Mouse (Mus musculus) embryonic fibroblast, embryonic 13.5 days (primary cell): ENCODE measurements around the gene Stoml3. TPM values are rescaled to one million over a fixed set of nuclear protein-coding genes. Genes with fewer than 3 reads are reported as not detected.
A peak's percentile ranks its signal among the peaks of the same experiment; 100 is the strongest.

Experiments used
- H3K27ac ChIP-seq: 2 replicates; pipeline ENCODE4 v1.5.1; 2012; ENCODE audit warnings: low read length, control low read depth, inconsistent platforms; ENCODE audit not compliant: insufficient read depth
- H3K4me1 ChIP-seq: 2 replicates; pipeline ENCODE4 v1.6.1; 2011; ENCODE audit warnings: low read length; ENCODE audit not compliant: control insufficient read depth, insufficient read depth
- H3K4me3 ChIP-seq: 2 replicates; pipeline ENCODE4 v1.5.1; 2011; ENCODE audit warnings: mild to moderate bottlenecking, control low read depth, low read length; ENCODE audit not compliant: insufficient read depth
- CTCF ChIP-seq: IDR thresholded peaks from 2 replicates; pipeline ENCODE4 v1.5.1; 2011; ENCODE audit warnings: mild to moderate bottlenecking, control low read depth, low read length, moderate library complexity, borderline replicate concordance; ENCODE audit not compliant: insufficient read depth
- POLR2A ChIP-seq: IDR thresholded peaks from 2 replicates; pipeline ENCODE4 v1.6.1; 2011; ENCODE audit warnings: low read depth, mild to moderate bottlenecking, control low read depth, low read length, moderate library complexity
- polyA plus RNA-seq: library from polyadenylated mRNA; stranded (reverse); fragments of >200 nt; gene quantifications from 2 replicates; pipeline ENCODE4 v1.2.4, GENCODE M21; 2011; ENCODE audit warnings: low read depth; ENCODE audit not compliant: missing spikeins, insufficient read length

The Stoml3 gene
- polyA plus RNA-seq, 1 experiment, result not detected

DNA sequence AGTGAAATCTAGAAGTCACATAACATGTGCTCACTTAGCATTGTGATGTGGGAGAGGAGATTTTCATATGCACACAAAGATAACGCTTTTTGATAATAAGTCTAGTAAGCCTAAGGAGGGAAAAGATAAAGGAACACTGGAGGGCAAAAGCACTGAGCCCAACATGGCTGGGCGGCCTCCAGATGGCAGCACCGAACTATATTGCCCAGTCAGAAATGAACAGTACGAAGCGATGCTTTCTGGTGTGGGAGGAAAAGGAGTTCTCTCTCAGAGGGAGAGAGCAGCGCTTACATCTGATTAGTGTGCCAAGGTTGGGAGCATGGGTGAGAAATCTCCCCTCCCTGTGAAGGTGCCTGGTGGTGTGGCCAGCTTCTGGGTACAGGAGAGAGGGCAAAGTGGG is 12.6 kb upstream of the Stoml3 start:
- TF ChIP-seq CTCF (peak; percentile 71; the same call in 1 of the 2 replicates), POLR2A (no peak)
- no peaks in the 10 kb centered on the region for H3K4me1 ChIP-seq
- no peak overlapping the region for H3K4me3 ChIP-seq
- H3K27ac ChIP-seq, result no peak overlapping the region

DNA sequence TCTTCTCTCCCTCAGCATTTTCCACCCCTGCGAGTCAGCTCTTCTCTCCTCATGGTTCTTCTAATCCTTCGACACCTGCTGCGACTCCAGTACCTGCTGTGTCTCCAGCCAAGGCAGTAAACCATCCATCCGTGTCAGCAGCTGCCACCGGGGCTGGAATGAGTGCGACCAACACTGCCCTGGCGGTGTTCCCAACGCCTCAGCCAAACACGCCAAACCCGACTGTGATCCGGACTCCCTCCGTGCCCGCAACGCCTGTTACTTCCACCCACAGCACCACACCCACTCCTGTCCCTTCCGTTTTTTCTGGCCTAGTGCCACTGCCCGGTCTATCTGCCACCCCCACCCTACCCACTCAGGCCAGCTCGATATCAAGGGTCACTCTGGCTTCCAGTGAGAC is 11.0 kb upstream of the Stoml3 start:
- TF ChIP-seq POLR2A (no peak), CTCF (no peak)

DNA sequence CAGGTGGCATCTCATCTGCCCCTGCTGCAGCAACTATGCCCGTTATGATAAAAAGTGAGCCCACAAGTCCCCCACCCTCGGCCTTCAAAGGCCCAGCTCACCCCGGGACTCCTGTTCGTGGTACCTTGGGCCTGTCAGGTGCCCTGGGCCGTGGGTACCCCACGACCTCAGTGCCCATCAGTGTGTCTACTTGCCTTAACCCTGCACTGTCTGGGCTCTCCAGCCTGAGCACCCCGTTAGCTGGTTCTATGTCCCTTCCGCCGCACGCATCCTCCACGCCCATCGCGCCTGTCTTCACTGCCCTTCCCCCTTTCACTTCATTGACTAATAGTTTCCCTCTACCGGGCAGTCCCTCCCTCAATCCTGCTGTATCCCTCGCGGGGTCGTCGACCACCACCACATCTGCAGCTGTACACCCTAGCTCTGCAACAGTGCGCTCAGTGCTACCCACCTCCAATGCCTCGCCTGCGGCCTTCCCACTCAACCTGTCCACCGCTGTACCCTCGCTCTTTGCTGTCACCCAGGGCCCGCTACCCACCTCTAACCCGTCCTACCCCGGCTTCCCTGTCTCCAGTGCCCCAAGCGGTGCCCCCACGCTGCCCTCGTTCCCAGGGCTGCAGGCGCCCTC is 9.9 kb upstream of the Stoml3 start:
- no peak for TF ChIP-seq POLR2A
- TF ChIP-seq CTCF, result no peak
- H3K4me1 ChIP-seq, result no peaks in the 10 kb centered on the region
- H3K27ac ChIP-seq, result no peak overlapping the region
- H3K4me3 ChIP-seq, result no peak overlapping the region

More for the DNA sequence above, 11.0 kb upstream of the Stoml3 start:
- H3K27ac ChIP-seq, result no peak overlapping the region
- H3K4me1 ChIP-seq, result no peaks in the 10 kb centered on the region
- no peak overlapping the region for H3K4me3 ChIP-seq

DNA sequence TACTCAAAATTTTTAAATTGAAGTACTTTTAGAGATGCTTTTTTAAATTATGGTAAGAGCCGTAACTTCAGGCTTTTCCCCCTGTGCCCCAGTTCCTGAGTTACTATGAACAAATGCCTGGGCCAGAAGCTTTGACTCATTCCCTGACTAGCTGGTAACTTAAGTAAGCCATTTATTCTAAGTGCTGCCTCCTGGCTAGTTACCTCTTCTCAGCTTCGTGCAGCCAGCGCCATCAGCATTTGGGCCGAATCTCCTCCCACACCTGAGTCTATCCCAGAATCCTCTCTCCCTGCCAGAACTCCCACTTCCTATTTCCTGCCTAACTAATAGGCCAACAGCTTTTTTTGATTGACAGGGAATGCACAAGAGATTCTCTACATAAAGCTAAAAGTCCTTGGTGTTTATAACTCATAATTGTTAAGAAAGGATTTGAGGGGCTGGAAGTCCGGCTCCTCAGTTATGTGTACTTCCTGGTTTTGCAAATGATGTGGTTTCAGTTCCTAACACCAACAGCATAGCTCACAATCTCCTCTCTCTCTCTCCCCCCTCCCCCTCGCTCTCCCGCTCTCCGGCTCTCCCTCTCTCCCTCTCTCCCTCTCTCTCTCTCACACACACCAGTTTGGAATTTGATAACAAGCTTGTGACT is 4.9 kb upstream of the Stoml3 start:
- no peak for TF ChIP-seq CTCF
- TF ChIP-seq POLR2A, result no peak
- no peak overlapping the region for H3K27ac ChIP-seq
- H3K4me1 ChIP-seq, result no peaks in the 10 kb centered on the region
- H3K4me3 ChIP-seq, result no peak overlapping the region

DNA sequence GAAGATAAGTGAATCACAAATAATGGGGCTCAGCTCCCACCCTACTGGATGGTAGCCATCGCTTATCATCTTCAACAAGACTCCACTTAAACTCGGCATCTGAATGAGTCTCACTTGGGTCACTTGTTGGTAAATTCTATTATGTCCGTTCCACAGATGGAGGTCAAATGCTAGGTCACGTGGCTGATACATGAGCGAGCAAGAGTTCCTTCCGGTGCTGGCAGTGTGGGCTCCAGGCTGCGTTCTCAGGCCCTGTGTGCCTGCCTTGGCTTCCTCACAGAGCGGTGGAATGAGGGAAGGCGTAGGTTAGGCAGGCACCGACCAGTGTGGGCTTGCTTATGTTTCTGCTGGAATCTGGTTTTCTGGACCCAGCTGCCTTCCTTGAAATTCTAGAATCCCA is 1.9 kb upstream of the Stoml3 start:
- Histone ChIP-seq H3K27ac (no peak overlapping the region), H3K4me1 (no peaks in the 10 kb centered on the region), H3K4me3 (no peak overlapping the region)
- TF ChIP-seq POLR2A (no peak), CTCF (no peak)

DNA sequence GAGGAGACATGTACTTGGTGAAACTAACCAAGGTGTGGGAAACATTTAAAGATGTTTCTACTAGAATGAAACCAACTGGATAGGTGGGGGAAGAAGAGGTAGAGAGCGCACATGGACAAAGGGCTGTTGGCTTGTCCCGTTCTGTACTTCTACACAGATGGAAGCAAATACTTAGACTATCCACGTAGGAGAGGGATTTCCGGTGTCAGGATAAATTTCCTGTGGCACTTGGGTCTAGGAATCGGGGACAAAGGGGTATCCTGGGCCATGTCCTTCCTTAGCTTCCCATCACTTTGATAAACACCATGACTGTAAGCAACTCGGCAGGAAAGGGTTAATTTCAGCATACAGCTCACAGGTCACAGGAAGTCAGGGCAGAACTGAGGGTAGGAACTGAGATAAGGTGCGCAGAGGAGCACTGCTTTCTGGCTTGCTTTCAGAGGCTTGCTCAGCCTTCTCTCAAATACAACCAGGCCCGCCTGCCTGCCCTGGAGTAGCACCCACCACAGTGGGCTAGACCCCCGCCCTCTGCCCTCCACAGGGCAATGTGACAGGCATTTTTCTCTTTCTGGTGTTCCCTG is 1.4 kb upstream of the Stoml3 start:
- H3K4me1 ChIP-seq, result no peaks in the 10 kb centered on the region
- H3K4me3 ChIP-seq, result no peak overlapping the region
- H3K27ac ChIP-seq, result no peak overlapping the region
- no peak for TF ChIP-seq CTCF
- no peak for TF ChIP-seq POLR2A

DNA sequence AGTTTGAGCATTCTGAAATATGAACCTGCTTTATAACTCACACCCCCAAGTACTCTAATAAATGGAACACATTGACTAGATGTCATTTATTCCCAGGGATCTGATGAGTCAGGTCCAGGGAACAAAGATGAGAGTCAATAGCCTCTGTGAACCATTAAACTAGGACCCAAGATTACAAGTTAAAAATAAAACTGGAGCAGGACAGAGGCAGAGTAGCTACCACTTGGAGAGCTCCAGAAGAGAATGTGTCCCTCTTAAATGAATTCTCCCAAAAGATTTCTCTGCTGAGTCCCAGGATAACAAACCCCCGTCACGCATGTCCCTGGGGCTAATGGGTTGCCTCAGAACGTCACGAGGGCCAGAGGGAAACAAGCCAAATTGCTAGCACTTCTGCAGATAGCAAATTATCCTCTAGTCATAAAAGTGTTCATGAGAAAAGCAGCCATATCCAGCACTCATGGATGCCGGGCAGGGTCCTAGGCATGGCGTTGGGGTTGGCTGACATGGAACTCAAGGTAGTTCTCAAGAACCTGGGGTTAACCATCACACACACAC is 10.0 kb downstream of the Stoml3 start:
- TF ChIP-seq POLR2A, result no peak
- no peak for TF ChIP-seq CTCF

DNA sequence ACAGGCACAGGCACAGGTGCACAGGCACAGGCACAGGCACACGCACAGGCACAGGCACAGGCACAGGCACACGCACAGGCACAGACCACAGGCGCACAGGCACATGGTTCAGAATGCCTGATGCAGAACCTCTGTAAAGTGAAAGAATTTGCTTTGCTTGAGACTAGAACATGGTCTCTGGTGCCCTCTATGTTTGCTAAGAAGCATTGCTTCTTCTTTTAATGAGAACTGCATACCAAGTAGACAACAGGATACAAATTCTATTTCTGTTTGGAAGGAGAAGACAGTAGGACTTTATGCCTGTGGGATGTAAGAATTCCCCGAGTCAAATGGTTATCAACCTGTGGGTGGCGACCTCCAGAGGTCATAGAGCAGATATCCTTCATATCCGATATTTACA is 14.0 kb downstream of the Stoml3 start:
- Histone ChIP-seq H3K4me1 (no peaks in the 10 kb centered on the region), H3K4me3 (no peak overlapping the region), H3K27ac (no peak overlapping the region)
- TF ChIP-seq POLR2A (no peak), CTCF (no peak)

More for the DNA sequence above, 10.0 kb downstream of the Stoml3 start:
- Histone ChIP-seq H3K4me3 (no peak overlapping the region), H3K4me1 (no peaks in the 10 kb centered on the region), H3K27ac (no peak overlapping the region)

DNA sequence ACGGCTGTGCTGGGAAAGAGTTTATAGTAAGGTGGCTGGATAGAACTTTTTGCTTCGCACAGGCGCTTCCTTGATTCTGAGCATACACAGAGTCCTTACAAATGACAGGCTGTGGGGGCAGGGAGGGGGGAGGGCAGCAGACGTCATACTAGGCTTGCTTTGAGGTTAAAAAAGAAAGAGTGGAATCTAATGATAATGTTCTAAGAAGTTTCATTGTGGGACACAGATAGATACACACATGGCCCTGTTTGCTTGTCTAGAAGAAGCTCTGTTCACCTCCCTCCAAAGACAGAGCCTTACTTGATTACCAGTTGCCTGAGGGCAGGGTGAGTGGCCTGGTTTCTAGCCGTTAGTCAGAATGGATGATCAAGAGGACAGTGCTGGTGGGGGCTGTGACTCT is 24.6 kb downstream of the Stoml3 start:
- no peaks in the 10 kb centered on the region for H3K4me1 ChIP-seq
- H3K4me3 ChIP-seq, result no peak overlapping the region
- no peak overlapping the region for H3K27ac ChIP-seq
- TF ChIP-seq POLR2A (no peak), CTCF (no peak)

DNA sequence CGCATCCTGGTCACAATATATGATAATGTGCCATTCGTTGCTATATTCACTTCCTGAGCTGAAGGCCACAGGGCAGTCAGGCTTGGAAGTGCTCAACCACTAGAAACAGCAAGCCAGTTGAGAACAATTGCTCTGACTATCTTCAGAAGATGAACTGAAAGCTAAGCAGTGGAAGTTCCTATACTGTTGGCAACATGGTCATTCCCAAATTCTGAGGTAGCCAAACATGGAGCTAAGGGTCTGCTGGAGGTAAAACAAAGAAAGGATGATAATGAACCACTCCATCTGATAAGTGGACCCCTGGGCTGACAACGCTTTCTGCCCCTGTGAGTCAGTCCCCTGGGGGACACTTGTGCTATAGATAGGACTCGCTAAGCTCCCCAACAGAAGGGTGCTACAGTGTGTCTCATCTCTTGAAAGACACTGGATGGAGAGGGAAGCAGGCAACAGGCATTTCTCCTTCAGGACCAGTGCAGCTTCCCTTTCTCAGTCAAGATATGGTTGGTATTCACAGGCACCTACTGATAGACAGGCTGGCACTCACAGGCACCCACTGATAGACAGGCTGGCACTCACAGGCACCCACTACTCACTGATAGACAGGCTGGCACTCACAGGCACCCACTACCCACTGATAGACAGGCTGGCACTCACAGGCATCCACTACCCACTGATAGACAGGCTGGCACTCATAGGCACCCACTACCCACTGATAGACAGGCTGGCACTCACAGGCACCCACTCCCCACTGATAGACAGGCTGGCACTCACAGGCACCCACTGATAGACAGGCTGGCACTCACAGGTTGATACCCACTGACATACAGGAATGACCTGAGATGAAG is 26.0 kb downstream of the Stoml3 start:
- TF ChIP-seq CTCF (no peak), POLR2A (no peak)
- no peak overlapping the region for H3K27ac ChIP-seq
- H3K4me1 ChIP-seq, result no peaks in the 10 kb centered on the region
- H3K4me3 ChIP-seq, result no peak overlapping the region
